Mouse (Mus musculus): ENCODE measurements around the gene Ccdc33.

The Ccdc33 gene

DNA sequence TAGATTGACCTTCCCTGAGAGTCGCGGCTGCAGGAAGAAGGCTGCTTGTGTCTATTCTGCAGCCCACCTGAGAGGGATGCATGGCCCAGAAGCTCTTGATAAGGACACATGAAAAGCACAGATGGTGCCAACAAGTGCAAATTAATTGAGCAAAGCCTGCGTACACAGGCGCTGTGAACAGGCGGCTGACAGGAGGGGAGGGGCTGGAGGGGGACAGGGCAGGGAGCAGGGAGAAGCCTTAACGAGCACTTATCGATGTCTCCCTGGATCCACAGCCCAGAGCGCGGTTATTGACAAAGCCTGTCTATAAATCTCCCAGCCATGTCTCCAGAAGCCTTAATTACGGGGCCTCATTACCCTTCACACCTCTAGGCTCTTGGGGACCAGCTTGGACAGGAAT, 73.8 kb downstream of the Ccdc33 start:
- peak; percentile 70 for DNase-seq

GRCm38 (mm10) chr9:58043496-58044017, 75.1 kb downstream of the Ccdc33 start:
- DNase-seq, result no peak

GRCm38 (mm10) chr9:58042391-58042790, 76.2 kb downstream of the Ccdc33 start:
- DNase-seq, result no peak

DNA sequence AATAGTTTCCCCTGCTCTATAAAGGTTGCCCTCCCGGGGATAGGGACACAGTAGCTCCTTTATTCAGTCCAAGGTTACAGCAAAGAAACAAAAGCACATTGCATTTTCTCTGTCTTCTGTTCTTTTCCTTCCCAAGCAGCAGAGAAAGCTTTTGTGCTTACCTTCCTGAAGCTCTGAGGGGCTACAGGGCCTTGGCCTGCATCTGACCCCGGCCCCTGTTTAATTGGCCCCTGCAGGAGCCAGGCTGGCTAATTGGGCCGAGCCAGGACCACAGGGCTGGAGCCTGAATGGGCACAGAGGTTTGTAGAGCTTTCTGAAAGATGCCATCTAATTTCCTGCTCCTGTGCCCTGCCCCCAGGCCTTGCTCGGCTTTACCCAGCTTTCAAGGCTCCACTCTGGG, 77.6 kb downstream of the Ccdc33 start:
- DNase-seq, result peak; percentile 57

GRCm38 (mm10) chr9:58038500-58039168, 80.0 kb downstream of the Ccdc33 start:
- DNase-seq, result peak; percentile 84

- DNase-seq, result no peak
Measured at GRCm38 (mm10) chr9:58036961-58037360, 81.7 kb downstream of the Ccdc33 start.

- DNase-seq, result no peak
Measured at GRCm38 (mm10) chr9:58035951-58036698, 82.5 kb downstream of the Ccdc33 start.

DNA sequence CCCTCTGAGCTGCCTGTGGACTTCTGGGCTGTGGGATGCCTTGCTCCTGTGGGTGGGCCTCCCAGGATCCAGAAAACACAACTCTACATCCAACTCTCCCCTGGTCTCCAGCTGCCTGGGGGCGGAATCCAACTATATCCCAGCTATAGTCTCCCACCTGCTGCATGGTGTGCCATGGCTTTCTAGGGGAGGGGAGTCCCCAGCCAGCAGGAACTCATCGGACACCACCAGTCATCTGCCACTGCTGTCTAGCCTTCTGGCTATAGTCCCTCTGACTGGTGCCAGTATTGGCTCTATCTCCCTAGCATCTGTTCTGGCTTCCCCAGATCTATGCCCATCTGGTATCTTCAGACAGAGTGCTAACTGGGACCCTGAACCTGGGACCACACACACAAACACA, 83.1 kb downstream of the Ccdc33 start:
- DNase-seq, result no peak

DNA sequence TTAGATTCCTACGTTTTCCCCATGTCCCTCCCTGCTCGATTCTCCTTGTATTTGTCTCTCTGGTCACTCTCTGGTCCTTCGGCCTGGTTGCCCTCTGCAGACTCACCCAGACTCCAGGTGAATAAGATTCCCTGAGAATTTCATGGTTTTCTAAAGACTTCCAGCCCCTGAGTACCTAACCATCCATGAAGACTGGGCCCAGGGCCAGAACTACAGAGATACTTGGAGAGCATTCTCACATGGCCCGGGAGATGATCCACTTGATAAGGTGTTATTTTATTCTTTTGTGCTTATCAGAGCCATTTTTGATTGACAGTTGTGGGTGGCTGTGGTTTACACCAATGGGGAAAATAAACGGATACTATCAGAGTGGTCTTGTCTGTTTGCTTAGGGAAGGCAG, 86.7 kb downstream of the Ccdc33 start:
- DNase-seq, result no peak

DNA sequence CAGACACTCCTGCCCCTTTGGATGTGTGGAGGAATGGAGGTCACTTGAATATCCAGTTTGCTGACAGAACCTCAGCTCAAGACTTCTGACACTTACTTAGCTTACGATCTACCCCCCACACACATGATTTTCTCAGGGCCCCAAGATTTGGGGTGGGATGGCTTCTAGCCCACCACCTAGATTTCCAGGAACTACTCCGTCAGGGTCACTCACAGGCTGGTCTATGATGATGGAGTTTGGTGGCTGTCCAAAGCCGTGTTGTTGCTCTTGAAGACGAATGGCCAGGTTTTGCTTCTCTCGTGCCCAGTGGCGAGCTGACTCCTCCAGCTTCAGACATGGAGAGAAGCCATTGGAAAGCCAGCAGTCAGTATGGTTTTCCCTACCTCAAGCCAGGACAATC, 89.0 kb downstream of the Ccdc33 start:
- DNase-seq, result no peak

DNA sequence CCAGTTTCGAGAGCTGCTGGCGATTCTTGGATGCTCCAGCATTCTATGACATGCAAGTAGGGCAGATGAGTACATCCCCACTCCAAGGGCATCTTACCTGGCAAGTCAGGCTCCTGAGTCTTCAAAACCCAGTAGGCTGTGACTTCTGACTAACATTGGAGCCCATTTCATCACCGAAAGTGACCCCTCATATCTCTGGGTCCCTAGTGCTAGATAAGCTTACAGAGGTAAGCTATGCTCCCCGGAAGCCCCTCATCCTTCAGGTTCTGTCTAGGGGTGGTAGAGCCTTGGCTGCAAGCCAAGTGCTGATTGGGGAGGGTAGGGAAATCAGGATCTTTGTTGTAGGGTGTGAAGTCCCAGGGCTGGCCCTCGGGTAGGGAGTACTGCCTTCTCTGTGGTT, 89.8 kb downstream of the Ccdc33 start:
- DNase-seq, result no peak

DNA sequence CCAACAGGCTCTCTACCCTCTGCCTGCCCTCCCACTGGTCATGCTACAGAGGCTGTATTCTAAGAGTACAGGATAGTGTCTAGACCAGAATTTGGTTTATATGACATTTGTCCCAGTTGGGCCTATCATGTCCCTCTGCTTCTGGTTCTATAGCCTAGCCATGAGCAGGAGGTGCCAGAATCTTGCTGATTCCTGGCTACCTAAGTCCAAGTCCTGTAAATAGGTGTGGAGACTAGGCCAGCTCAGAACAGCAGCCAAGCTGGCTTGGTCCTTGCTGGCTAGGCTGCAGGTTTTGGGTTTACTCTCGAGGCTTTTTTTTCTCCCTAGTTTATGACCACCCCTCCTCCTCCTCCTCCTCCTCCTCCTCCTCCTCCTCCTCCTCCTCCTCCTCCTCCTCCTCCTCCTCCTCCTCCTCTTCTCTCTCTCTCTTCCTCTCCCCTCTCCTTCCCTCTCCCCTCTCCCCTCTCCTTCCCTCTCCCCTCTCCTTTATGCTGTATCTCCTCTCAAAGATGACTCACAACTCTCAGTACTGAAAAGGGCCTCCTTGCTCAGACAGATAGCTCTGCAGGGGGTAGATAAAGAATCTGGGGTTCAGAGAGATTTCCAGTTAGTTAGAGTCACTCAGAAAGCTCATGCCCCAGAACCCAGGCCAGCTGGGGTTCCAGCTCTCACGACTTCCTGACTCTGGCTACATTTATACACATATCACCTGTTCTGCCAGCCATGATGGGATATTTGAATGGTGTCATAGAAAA, 91.0 kb downstream of the Ccdc33 start:
- no peak for DNase-seq

- DNase-seq, result no peak
Measured at GRCm38 (mm10) chr9:58025995-58026394, 92.6 kb downstream of the Ccdc33 start.

DNA sequence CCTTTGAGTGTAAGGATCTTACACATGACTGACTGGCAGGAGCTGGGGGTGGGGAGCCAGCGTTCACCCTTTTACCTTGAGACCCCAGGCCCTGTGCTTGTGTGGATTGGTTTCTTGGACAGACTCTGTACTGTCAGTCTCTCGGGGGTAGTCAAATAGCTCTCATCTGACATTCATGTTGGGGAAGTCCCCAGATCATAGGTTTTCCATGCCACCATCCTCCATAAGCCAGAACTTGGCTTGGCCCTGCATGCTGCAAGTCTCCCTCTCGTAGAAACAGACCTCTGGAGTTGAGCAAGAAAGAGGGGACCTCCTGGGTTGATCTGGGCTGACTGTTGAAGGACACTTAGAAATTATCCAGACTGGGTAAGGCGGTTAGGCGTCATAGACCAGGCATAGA, 100.2 kb downstream of the Ccdc33 start:
- no peak for DNase-seq

GRCm38 (mm10) chr9:58016962-58017361, 101.7 kb downstream of the Ccdc33 start:
- no peak for DNase-seq

DNA sequence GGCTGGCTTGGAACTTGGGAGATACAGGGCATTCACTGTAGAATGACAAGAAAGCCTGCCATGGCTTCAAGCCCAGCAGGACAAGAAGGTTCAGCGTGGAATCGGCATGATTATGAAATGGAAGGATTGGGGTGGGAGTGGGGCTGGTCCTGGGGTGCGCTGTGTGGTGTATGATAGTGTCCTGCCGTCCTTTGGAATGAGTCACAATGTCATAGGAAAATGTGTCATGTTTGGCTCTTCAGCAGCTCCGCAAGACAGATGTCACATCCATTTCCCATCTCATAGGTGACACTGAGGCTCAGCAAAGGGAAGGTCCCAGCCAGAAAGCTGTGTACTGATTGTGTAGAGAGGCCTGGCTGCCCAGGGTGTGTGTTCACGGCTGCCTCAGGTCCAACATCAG, 102.8 kb downstream of the Ccdc33 start:
- DNase-seq, result no peak

DNA sequence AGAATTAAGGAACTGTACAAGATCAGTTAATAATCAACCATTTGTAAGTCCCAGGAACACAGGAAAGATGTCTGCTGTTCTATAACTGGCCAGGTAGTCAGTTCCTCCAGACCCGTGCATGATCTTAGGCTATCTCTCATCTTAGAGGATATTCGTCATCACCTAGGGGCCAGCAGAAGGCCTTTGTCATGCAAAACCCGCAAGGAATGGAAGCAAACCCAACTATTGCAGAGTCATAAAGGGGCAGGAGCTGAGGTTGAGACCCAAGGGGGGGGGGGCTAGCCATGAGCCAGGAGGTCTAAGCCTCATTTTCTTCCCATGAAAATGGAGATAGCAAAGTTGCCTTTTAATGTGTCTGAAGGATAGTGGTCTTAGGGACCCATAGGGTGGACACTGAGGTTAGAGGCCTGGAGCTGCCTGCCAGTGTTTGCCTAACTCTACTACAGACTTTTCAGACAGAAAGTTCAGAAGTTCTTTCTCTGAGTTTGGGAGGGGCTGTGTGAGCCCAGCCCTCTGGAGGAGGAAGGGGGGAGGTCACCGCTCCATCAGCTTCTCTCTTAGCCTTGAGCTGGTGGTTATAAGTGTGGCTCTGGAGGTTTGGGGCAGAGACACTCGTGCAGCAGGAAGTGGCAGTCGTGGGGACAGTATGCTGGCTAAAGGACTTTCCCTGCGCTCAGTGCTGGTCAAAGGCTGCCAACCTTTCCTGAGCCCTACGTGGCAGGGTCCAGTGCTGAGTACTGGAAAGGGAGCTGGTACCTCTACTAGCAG, 104.0 kb downstream of the Ccdc33 start:
- no peak for DNase-seq

- DNase-seq, result peak; percentile 67
Measured at GRCm38 (mm10) chr9:58012935-58013334, 105.7 kb downstream of the Ccdc33 start.

DNA sequence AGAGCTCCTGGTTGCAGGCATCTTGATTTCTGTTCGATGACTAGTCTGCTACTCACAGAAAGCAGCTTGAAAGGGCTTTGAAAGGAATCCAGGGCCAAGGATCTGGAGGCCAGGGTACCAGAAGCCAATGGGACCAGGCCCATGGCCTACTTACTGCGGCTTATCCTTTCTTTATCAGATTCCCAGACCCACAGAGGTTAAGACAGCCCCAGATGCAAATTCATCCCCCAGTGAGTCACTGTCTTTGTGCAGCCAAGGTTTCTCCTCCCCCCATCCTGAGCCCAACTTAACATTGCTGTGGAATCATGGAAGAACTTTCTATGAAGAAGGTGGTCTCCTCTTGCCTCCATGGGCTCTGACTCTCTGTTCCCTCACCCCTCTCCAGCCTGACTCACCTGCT, 106.1 kb downstream of the Ccdc33 start:
- DNase-seq, result peak; percentile 18

DNA sequence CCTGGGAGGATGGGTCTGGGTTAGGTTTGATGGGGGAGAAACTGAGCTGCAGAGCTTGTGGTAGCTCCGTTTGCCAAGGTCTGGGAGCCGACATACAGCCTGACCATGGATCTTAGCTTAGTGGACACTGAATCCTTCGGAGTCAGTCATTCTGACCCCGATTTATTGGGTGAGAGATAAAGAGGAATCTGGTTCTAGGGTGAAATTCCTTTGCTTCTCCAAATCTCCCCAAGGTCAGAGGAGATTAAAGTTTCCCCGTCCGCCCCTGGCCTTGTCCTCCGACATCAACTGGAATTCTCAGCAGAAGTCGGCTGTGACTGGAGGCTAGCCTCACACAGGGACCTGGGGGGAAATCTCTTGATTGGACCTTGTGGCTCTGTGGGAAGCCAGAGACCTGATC, 107.1 kb downstream of the Ccdc33 start:
- no peak for DNase-seq

DNA sequence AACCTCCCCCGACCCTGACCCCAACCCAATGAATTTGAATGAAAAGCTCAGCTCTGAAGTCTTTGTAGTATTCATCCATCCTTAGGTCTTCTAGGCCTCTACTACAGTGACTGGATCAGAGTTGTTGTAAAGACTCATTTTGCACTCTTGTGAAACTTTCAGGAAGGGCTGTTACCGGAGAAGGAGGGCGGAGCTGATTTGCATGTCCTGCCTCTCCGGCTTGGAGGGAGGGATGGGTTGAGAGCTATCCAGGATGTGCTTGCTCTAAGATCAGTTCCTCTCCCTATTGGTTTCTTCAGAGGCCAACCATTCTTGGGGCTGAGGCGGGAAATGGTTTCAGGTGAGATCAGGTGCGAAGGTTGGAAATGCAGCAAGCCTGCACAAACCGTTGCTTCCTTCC, 107.6 kb downstream of the Ccdc33 start:
- no peak for DNase-seq

- DNase-seq, result peak; percentile 46
Measured at GRCm38 (mm10) chr9:58009588-58009987, 109.0 kb downstream of the Ccdc33 start.

DNA sequence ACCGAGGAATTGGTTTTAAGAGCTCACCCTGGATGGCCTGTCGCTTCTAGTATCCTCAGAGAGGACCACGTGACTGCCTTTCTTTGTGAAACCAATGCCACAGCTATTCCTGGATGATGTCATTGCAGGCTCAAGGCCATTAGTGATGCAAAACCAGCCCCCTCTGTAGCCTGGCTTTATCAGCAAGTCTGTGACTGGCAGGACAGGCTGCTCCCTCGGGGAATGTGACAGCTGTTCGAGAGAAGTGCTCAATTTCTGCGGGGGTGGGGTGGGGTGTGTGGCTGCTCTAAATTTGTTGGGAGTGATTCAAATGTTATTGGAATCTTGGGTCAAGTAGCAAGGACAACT, 109.6 kb downstream of the Ccdc33 start:
- peak; percentile 93 for DNase-seq
